Mouse (Mus musculus): ENCODE measurements around the gene Narfl. TPM values are rescaled to one million over a fixed set of nuclear protein-coding genes. Genes with fewer than 3 reads are reported as not detected.

Gene Narfl
- polyA plus RNA-seq, 1 experiment: 12.7 TPM

DNA sequence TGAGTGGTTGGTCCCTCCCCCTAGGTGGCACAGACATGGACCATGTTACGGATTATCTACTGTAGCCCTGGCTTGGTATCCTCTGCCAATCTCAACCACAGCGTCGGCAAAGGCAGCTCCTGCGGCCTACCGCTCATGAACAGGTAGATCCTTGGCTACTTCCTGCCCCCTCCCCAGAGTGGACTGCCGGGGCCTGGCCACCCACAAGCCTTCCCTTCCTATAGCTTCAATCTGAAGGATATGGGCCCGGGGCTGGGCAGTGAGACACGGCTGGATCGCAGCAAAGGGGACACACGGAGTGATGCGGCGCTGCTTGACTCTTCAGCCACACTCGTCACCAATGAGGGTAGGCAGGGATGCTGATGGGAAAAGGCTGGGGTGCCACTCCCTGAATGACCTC lies 53.4 kb downstream of the Narfl start:
- Histone ChIP-seq H3K4me1 (peaks cover 90% of the 10 kb centered on the region), H3K27me3 (replicated peaks) (peaks cover 3% of the 10 kb centered on the region), H3K36me3 (replicated peaks; ENCODE audit: low read length) (peaks cover 66% of the 10 kb centered on the region), H3K4me3 (replicated peaks) (peak overlapping the region; percentile 55), H3K9me3 (no peaks in the 10 kb centered on the region)
- TF ChIP-seq GATA1 (IDR thresholded peaks at IDR 0.05; ENCODE audit: borderline replicate concordance, low read length) (no peak), FLI1 (IDR thresholded peaks at IDR 0.05; ENCODE audit: low read length) (no peak)

DNA sequence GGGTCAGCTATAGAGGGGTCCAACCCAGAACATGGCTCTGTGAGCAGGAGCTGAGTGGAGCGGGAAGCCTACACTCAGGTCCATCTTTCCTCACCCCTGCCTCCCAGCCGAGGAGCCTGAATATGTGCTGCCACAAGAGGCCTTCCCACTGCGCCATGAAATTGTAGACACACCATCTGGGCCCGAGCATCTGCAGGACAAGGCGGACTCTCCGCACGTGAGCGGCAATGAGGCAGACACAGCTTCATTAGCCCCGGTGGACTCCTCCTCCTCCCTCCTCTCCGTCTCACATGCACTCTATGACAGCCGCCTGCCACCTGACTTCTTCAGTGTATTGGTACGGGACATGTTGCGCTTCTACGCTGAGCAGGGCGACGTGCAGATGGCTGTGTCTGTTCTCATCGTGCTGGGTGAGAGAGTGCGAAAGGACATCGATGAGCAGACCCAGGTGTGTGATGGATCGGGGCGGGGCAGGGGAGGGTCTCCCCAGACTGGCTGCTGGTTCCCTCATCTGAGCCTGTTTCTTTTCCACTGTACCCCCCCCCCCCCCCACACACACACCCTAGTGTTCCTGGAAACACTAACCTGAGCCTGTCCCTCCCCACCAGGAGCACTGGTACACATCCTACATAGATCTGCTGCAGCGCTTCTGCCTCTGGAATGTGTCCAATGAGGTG lies 54.1 kb downstream of the Narfl start:
- Histone ChIP-seq H3K36me3 (replicated peaks; ENCODE audit: low read length) (peaks cover 67% of the 10 kb centered on the region), H3K9me3 (no peaks in the 10 kb centered on the region), H3K4me1 (peaks cover 89% of the 10 kb centered on the region), H3K4me3 (replicated peaks) (peak overlapping the region; percentile 93), H3K27me3 (replicated peaks) (no peaks in the 10 kb centered on the region)
- TF ChIP-seq FLI1 (IDR thresholded peaks at IDR 0.05; ENCODE audit: low read length) (no peak), GATA1 (IDR thresholded peaks at IDR 0.05; ENCODE audit: borderline replicate concordance, low read length) (no peak)

DNA sequence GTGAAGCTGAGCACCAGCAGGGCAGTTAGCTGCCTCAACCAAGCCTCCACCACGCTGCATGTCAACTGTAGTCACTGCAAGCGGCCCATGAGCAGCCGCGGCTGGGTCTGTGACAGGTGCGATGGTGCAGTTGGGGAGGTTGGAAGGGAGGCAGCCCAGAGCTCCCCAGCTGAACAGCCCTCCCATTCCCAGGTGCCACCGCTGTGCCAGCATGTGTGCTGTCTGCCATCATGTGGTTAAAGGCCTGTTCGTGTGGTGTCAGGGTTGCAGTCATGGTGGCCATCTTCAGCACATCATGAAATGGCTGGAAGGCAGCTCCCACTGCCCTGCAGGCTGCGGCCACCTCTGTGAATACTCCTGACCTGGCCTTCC lies 54.6 kb downstream of the Narfl start:
- Histone ChIP-seq H3K27me3 (replicated peaks) (no peaks in the 10 kb centered on the region), H3K9me3 (no peaks in the 10 kb centered on the region), H3K4me3 (replicated peaks) (peak overlapping the region; percentile 93), H3K36me3 (replicated peaks; ENCODE audit: low read length) (peaks cover 67% of the 10 kb centered on the region), H3K4me1 (peaks cover 86% of the 10 kb centered on the region)
- TF ChIP-seq FLI1 (IDR thresholded peaks at IDR 0.05; ENCODE audit: low read length) (no peak), GATA1 (IDR thresholded peaks at IDR 0.05; ENCODE audit: borderline replicate concordance, low read length) (no peak)

DNA sequence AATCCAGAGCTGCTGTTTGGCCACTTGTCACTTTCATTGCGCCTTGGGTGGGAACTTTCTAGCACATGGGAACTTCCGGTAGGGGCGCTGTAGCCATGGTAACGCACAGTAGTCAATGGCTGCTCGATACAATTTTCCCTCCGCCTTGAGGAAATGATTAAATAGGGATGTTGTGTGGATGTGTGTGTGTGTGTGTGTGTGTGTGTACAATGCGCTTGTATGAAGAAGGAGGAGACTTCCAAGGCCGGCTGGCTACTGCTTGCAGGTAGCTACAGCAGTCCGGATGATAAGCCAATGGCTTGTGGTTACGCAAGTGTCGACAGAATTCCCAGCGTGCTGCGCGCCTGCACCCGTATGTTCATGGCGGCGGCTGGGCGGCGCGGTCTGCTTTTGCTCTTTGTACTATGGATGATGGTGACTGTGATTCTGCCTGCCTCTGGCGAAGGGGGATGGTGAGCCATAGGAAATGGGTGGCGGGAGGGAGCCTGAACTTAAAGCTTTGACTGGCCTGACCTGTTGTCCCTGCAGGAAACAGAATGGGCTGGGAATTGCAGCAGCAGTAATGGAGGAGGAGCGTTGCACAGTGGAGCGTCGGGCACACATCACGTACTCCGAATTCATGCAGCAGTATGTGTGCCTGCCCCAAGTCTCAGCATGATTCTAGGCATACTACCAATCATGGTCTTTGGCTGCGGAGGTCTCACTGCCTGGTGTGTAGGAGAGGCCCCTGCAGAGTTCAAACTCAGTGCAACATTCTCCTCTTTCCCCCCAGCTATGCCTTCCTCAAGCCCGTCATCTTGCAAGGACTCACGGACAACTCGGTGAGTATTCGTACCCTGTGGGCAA lies 55.4 kb downstream of the Narfl start, which contains the start of gene Jmjd8:
Jmjd8 (plus strand) TSS at position 156 of the 846 bp plus-strand sequence.
- Histone ChIP-seq H3K4me1 (peaks cover 88% of the 10 kb centered on the region), H3K9me3 (no peaks in the 10 kb centered on the region), H3K27me3 (replicated peaks) (no peaks in the 10 kb centered on the region), H3K4me3 (replicated peaks) (peak within 1 kb of the TSS; percentile 93), H3K36me3 (replicated peaks; ENCODE audit: low read length) (peaks cover 67% of the 10 kb centered on the region)
- TF ChIP-seq FLI1 (IDR thresholded peaks at IDR 0.05; ENCODE audit: low read length) (no peak), GATA1 (IDR thresholded peaks at IDR 0.05; ENCODE audit: borderline replicate concordance, low read length) (no peak)

DNA sequence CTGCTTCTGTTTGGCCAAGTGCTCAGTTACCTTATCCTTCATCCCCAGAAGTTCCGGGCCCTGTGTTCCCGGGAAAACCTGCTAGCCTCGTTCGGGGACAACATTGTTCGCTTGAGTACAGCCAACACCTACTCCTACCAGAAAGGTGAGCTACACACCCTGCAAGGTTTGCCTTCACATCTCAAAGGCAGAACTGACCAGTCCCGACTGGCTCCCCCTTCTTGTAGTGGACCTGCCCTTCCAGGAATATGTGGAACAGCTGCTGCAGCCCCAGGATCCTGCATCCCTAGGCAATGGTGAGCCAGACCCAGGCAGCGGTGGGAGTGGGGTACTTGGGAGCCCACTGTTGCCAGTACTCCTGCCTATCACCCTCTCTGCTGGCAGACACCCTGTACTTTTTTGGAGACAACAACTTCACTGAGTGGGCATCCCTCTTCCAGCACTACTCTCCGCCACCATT lies 56.0 kb downstream of the Narfl start:
- Histone ChIP-seq H3K4me3 (replicated peaks) (peak overlapping the region; percentile 93), H3K36me3 (replicated peaks; ENCODE audit: low read length) (peaks cover 69% of the 10 kb centered on the region), H3K4me1 (peaks cover 88% of the 10 kb centered on the region), H3K9me3 (no peaks in the 10 kb centered on the region), H3K27me3 (replicated peaks) (no peaks in the 10 kb centered on the region)
- TF ChIP-seq FLI1 (IDR thresholded peaks at IDR 0.05; ENCODE audit: low read length) (no peak), GATA1 (IDR thresholded peaks at IDR 0.05; ENCODE audit: borderline replicate concordance, low read length) (no peak)

DNA sequence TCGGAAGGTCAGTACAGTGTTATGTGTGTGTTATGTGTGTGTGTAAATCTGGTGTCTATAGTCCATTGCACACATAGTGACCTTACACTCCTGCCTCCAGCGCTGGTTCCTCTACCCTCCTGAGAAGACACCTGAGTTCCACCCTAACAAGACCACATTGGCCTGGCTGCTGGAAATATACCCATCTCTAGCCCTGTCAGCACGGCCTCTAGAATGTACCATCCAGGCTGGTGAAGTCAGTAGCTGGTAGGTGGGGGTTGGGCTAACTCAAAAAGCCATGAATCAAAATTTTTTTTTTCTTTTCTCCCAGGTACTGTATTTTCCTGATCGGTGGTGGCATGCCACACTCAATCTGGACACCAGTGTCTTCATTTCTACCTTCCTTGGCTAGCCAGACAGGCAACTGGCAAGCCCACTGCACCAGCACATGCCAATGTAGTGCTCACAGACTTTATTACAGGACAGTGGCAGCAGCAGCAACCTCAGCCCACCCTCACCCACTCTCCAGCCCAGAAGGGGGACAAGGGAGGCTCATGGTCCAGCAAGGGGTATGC lies 56.7 kb downstream of the Narfl start:
- Histone ChIP-seq H3K27me3 (replicated peaks) (no peaks in the 10 kb centered on the region), H3K4me1 (peaks cover 88% of the 10 kb centered on the region), H3K9me3 (no peaks in the 10 kb centered on the region), H3K36me3 (replicated peaks; ENCODE audit: low read length) (peaks cover 72% of the 10 kb centered on the region), H3K4me3 (replicated peaks) (peak overlapping the region; percentile 44)
- no peak for TF ChIP-seq GATA1 (IDR thresholded peaks at IDR 0.05; ENCODE audit: borderline replicate concordance, low read length)
- no peak for TF ChIP-seq FLI1 (IDR thresholded peaks at IDR 0.05; ENCODE audit: low read length)

DNA sequence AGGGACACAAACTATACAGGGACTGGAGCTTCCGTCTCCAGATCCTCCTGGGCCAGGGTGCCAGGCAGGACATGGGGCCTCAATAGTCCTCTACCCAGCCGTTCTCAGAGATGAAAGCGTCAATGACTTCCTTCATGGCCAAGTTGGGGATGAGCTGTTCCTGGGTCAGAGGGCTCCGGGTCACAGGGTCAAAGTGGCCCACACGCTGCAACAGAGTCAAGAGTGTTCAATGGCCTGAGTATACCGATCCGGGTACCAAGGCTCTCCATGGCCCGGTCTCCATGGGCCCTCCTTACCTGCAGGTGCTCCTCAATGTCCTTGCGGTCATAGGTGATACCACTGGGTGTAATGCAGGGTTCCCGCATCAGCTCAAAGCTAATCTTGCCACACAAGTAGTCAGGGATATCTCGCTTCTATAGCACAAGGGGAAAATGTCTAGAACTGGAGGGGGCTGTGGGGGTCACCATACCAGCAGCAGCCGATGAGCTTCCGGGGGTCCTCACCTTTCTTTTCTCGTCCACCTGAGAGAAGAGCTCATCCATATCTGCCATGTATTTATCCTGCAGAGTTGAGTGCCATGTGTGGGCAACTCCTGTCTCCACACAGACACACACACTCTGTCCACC lies 57.3 kb downstream of the Narfl start:
- peaks cover 72% of the 10 kb centered on the region for H3K36me3 ChIP-seq (replicated peaks; ENCODE audit: low read length)
- TF ChIP-seq GATA1 (IDR thresholded peaks at IDR 0.05; ENCODE audit: borderline replicate concordance, low read length) (no peak), FLI1 (IDR thresholded peaks at IDR 0.05; ENCODE audit: low read length) (no peak)
- no peaks in the 10 kb centered on the region for H3K9me3 ChIP-seq
- H3K27me3 ChIP-seq (replicated peaks): no peaks in the 10 kb centered on the region
- H3K4me3 ChIP-seq (replicated peaks): peak overlapping the region; percentile 97
- peaks cover 88% of the 10 kb centered on the region for H3K4me1 ChIP-seq

DNA sequence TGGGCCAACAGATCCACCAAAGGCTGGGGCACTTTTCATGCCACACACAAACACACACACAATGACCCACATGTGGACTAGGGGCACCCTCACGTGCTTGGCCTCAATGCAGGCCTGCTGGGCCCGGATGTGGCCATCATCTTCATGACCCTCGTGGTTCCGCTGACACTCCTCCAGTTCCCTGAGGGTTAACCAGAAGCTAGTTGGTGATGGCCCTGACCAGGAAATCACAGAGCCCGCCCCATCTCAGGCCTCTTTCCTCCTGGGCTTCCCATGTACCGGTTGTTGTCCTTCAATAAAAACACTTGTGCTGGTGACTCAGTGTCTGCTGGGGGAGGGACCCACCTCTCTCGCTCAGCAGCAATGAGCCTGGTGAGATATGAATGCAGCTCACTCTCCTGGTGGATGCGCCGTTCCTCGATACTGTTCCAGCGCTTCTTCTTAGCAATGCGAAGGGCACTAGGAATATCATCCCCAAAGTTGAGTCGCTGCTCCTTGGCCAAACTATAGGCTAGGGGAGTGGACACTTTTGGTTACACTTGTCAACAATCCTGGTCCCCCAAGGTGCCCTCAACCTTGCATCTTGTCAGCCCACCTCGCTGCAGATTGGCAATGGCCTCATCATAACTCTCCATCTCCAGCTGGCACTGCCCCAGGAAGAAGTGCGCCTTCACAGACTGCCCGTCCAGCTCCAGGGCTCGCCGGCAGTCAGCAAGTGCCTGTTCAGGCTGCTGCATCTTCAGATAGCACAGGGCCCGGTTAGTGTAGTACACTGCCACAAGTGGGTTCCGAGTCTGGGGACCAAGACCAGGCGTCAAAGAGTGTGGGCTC lies 58.1 kb downstream of the Narfl start:
- H3K4me1 ChIP-seq: peaks cover 88% of the 10 kb centered on the region
- H3K36me3 ChIP-seq (replicated peaks; ENCODE audit: low read length): peaks cover 72% of the 10 kb centered on the region
- TF ChIP-seq GATA1 (IDR thresholded peaks at IDR 0.05; ENCODE audit: borderline replicate concordance, low read length) (no peak), FLI1 (IDR thresholded peaks at IDR 0.05; ENCODE audit: low read length) (no peak)
- peak overlapping the region; percentile 97 for H3K4me3 ChIP-seq (replicated peaks)
- H3K9me3 ChIP-seq: no peaks in the 10 kb centered on the region
- no peaks in the 10 kb centered on the region for H3K27me3 ChIP-seq (replicated peaks)

Measured in megakaryocyte, embryonic 14.5 days (primary cell).